Mouse (Mus musculus) frontal cortex, adult 2 months (tissue): ENCODE measurements around the gene Lzts2. TPM values are rescaled to one million over a fixed set of nuclear protein-coding genes. Genes with fewer than 3 reads are reported as not detected.

Source experiments
- DNase-seq, 2 experiments: peaks; one replicate each; pipeline ENCODE4 v3.0.0; 2022; ENCODE audit warnings: low spot score in 1 of 2; ENCODE audit errors: extremely low spot score in 1 of 2
- polyA plus RNA-seq: library from polyadenylated mRNA; depleted of rRNA; stranded (reverse); fragments of >200 nt; gene quantifications from 2 replicates; pipeline ENCODE4 v1.2.3, GENCODE M21; 2012

The Lzts2 gene
- polyA plus RNA-seq, 1 experiment: 34.7 TPM

GRCm38 (mm10) chr19:45002301-45002700, 11.9 kb upstream of the Lzts2 start:
- no peak for DNase-seq

DNA sequence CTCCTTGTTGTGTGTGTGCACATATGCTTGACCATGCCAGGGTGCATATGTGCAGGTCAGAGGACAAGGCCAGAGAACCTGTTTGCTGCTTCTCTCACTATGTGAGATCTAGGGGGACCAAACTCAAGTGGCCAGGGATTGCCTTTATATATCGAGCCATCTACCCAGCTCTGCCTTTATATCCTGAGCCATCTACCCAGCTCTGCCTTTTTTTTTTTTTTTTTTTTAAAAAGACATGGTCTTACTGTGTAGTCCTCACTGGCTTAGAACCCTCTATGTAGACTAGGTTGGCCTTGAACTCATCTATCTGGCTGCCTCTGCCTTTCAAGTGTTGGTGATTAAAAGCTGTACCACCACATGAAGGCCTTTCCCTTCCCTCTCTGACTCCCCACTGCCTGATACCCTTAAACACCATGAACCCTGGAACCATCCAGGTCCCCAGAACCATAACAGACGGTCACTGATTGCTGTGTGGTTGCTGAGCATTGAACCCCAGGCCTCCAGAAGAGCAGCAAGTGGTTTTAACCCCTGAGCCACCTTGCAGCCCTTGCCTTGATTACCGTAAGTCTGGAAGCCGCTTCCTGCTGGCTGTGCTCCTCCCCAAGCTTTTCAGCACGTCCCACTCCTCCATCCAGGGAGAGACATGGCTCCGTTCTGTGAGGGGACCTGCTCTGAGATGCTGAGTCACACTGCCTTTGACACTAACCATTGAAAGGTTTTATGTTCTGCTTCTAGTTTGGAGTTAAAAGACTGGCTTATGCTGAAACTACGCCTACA, 10.3 kb upstream of the Lzts2 start:
- no peak for DNase-seq

DNA sequence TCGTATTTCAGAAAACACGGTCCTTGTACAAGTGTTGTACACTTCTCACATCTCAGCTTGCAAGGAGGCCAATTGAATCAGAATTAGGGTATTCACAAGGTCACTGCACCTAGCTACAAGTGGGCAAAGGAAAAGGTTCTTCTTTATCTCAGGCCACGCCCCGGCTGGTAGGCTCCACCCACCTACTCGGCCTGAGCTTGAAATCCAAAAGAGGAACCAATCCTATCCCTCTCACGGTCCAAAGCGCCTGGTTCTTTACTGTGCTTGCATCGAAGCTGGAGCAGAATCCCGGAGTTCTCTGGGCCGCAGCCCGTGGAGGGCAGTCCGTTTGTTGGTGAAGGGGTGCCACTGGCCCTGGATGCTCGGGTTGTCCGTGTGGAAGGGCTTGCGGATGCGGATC, 8.8 kb upstream of the Lzts2 start, which contains the start of gene Twnk:
Twnk (plus strand) TSS at position 220 of the 400 bp plus-strand sequence.
- DNase-seq: no peak

- DNase-seq: peak; percentile 93 to 97
These were observed 8.1 kb upstream of the Lzts2 start, which contains the start of gene Mrpl43 for GRCm38 (mm10) chr19:45005957-45006712. Gene Mrpl43 (minus strand): TSS chr19:45006442.

DNA sequence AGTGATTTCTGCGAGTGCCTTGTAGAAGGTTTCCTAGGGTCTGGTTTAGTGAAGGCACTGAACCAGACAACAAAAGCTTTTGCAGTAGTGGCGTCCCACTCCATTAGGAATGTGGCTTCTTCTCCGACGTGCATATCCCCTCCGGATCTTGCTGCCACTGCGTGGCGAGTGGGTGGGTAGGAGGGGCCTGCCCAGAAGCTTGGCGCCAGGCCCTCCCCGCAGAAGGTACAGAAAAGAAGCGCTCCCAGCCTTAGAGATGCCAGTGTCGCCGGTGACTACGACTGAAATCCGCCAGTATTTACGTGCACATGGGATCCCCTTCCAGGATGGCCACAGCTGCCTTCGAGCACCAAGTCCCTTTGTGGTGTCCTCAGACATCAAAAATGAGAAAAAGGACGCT, 7.2 kb upstream of the Lzts2 start:
- DNase-seq: no peak

DNA sequence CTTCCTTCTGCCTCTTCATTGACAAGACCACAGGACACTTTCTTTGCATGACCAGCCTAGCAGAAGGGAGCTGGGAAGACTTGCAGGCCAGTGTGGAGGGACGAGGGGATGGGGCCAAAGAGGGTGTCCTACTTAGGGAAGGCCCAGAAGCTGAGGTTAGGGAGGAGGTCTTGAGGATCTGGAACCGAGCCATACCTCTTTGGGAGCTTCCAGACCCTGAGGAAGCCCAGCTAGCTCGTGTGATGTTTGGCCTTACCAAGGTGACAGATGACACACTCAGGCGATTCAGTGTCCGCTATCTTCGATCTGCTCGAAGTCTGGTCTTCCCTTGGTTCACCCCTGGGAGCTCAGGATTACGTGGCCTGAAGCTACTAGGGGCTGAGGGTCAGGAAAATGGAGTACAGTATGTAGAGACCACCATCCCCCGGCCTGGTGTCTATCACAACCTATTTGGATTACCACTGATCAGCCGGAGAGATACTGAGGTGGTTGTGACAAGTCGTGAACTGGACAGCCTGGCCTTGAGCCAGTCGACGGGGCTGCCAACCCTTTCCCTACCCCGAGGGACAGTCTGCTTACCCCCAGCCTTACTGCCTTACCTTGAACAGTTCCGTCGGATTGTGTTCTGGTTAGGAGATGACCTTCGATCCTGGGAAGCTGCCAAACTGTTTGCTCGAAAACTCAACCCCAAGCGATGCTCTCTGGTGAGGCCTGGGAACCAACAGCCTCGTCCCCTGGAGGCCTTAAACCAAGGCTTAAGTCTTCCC, 6.6 kb upstream of the Lzts2 start:
- no peak for DNase-seq

DNA sequence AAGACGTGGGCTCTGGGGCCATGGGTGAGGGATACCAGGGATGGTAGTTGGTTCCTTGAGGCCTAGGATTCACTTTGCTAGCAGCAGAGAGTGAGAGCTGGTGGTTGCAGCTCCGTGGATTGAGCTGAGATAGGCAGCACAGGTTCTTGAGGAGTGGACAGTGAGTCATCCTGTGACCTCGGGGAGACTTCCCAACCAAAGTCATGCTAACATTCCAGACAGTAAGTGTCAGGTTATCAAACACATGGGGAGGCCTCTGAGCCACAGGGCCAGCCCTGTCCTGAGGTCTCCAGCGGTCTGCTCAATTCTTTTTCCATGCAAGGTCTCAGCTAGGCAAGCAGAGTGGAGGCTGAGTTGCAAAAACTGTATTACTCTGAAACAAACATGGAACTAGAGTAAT, 3.6 kb upstream of the Lzts2 start:
- no peak for DNase-seq

- no peak for DNase-seq
These were observed 2.0 kb upstream of the Lzts2 start for GRCm38 (mm10) chr19:45012219-45012618.

DNA sequence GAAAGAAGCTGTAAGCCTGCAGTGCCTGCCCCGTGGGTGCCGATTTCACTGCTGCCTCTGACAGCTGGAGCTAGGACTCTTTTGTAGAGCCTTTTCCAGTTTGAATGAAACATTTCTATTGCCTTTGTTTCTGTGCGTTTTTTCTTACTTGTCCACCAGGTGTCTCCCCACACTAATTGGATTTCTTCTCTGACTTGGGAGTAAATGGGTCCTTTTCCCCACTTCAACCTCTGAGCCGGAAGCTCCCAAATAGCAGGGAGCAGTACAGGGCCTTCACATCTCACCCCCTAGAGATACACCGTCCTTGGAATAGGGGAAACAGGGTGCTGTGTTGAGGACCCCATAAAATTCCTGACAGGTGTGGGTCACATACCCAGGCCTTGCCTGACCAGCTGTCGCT, 1.6 kb upstream of the Lzts2 start:
- DNase-seq: peak in 1 of 2 experiments; percentile 58

DNA sequence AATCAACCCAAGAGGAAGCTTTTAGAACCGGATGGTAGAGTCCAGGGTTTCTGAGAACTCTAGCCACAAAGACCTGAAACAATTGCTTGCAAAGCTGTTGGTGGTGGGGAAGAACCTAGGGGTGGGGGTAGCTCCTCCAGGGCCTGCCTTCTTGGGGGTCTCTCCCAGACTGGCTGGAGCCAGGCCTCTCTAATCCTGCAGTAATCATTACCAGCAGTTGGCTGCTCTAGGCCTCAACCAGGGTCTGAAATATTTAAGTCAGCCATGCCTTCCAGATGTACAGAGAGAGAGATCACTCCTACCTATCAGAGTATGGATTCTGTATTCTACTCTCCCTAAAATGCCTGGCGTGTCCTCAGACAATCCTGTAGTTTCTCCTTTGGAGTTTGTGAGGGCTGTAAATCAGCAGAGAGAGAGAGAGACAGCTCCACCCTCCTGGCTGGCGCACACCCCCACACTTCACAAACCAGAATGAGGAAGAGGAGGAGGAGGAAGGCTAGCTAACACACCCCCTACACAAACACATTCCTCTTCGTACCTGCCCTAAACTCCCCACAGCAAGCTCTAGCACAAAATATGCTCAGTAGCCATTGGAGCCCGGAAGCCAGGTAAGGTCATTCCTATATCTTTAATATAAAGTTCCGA, 511 bp upstream of the Lzts2 start:
- DNase-seq: peak in 1 of 2 experiments; percentile 51

GRCm38 (mm10) chr19:45014981-45015402, 778 bp downstream of the Lzts2 start:
- DNase-seq: no peak

GRCm38 (mm10) chr19:45015518-45016281, 1.5 kb downstream of the Lzts2 start:
- DNase-seq: no peak

- peak; percentile 67 to 77 for DNase-seq
These were observed 2.4 kb downstream of the Lzts2 start for GRCm38 (mm10) chr19:45016341-45017215.

- peak in 1 of 2 experiments; percentile 70 for DNase-seq
These were observed 3.1 kb downstream of the Lzts2 start for GRCm38 (mm10) chr19:45017216-45017771.

- DNase-seq: peak in 1 of 2 experiments; percentile 76
These were observed 3.7 kb downstream of the Lzts2 start for GRCm38 (mm10) chr19:45017909-45018308.

- DNase-seq: no peak
These were observed 4.2 kb downstream of the Lzts2 start for GRCm38 (mm10) chr19:45018351-45018831.

GRCm38 (mm10) chr19:45020348-45020747, 6.1 kb downstream of the Lzts2 start:
- DNase-seq: no peak

GRCm38 (mm10) chr19:45021362-45021761, 7.1 kb downstream of the Lzts2 start:
- no peak for DNase-seq
